Mouse (Mus musculus) lung, adult 2 months (tissue): Measurements from ENCODE around the gene Hsd11b1.

Source experiments
- CTCF ChIP-seq: fragments of 200-500 bp; IDR thresholded peaks from 2 replicates; pipeline ENCODE4 v1.5.1; 2011; ENCODE audit warnings: mild to moderate bottlenecking, low read length, control low read depth; ENCODE audit not compliant: insufficient read depth
- POLR2A ChIP-seq: fragments of 200-500 bp; IDR thresholded peaks from 2 replicates; pipeline ENCODE4 v1.6.1; 2011; ENCODE audit warnings: low read depth, mild to moderate bottlenecking, control low read depth, low read length, borderline replicate concordance; ENCODE audit errors: extremely low read depth

GRCm38 (mm10) chr1:193207503-193207902, 56.4 kb downstream of the Hsd11b1 start, which contains the start of gene Lamb3:
- TF ChIP-seq CTCF (no peak), POLR2A (no peak)
